Mouse (Mus musculus) ES-E14 (cell line): ENCODE results near the gene Cemip. TPM values are rescaled to one million over a fixed set of nuclear protein-coding genes. Genes with fewer than 3 reads are reported as not detected.

ENCODE experiments used
- DNase-seq: peaks from one replicate; pipeline ENCODE4 v3.0.0-alpha.2; 2013; ENCODE audit warnings: low read depth, low spot score
- H3K27ac ChIP-seq: 2 replicates; pipeline ENCODE4 v1.5.1; 2012; ENCODE audit warnings: low read depth, mild to moderate bottlenecking, low read length, moderate library complexity, mixed read lengths; ENCODE audit not compliant: poor library complexity, insufficient read depth, severe bottlenecking
- H3K36me3 ChIP-seq: 2 replicates; pipeline ENCODE4 v1.6.1; 2012; ENCODE audit warnings: mild to moderate bottlenecking, low read length, moderate library complexity, mixed read lengths; ENCODE audit not compliant: control insufficient read depth, poor library complexity, insufficient read depth, severe bottlenecking
- H3K4me1 ChIP-seq, 2 experiments: fragments of 150-350 bp in 1 of 2; sonication (generic) in 1 of 2; 2 replicates each; pipeline ENCODE4 v1.6.1; 2012; ENCODE audit warnings: low read length in 2 of 2, mild to moderate bottlenecking in 1 of 2, mixed read lengths in 1 of 2; ENCODE audit not compliant: control insufficient read depth in 2 of 2, insufficient read depth in 2 of 2, poor library complexity in 1 of 2
- H3K4me3 ChIP-seq, 2 experiments: fragments of 150-350 bp in 1 of 2; sonication (generic) in 1 of 2; 2 replicates each; pipeline ENCODE4 v1.5.1; 2012; ENCODE audit warnings: low read length in 2 of 2, low read depth in 1 of 2, mild to moderate bottlenecking in 1 of 2, mixed read lengths in 1 of 2; ENCODE audit not compliant: insufficient read depth in 1 of 2, poor library complexity in 1 of 2, severe bottlenecking in 1 of 2
- H3K9ac ChIP-seq: 2 replicates; pipeline ENCODE4 v1.6.1; 2012; ENCODE audit warnings: low read depth, mild to moderate bottlenecking, low read length, mixed read lengths; ENCODE audit not compliant: poor library complexity, insufficient read depth, severe bottlenecking
- H3K9me3 ChIP-seq: fragments of 150-350 bp; sonication (generic); 2 replicates; pipeline ENCODE4 v1.6.1; 2012; ENCODE audit warnings: low read depth, mild to moderate bottlenecking, low read length; ENCODE audit not compliant: control insufficient read depth, insufficient read depth
- CHD2 ChIP-seq: IDR thresholded peaks from 2 replicates; pipeline ENCODE4 v1.6.1; 2014; ENCODE audit warnings: mild to moderate bottlenecking, low read depth, low read length, inconsistent platforms
- HCFC1 ChIP-seq: IDR thresholded peaks from 2 replicates; pipeline ENCODE4 v1.6.1; 2012; ENCODE audit warnings: low read length, inconsistent platforms, borderline replicate concordance; ENCODE audit not compliant: insufficient read depth
- MAFK ChIP-seq: IDR thresholded peaks from 2 replicates; pipeline ENCODE4 v1.6.1; 2014; ENCODE audit warnings: mild to moderate bottlenecking, low read depth, low read length, inconsistent platforms; ENCODE audit not compliant: insufficient read depth
- ZC3H11A ChIP-seq: IDR thresholded peaks from 2 replicates; pipeline ENCODE4 v1.6.1; 2012; ENCODE audit warnings: low read depth, mild to moderate bottlenecking, inconsistent platforms, low read length, borderline replicate concordance
- ZNF384 ChIP-seq: IDR thresholded peaks from 2 replicates; pipeline ENCODE4 v1.6.1; 2012; ENCODE audit warnings: low read depth, low read length, inconsistent platforms
- in situ Hi-C, 2 experiments: fragments of 600-800 bp; cut with MboI; formaldehyde crosslinking; loops; one replicate each; pipeline ENCODE4 v1.15.1; 2025; ENCODE audit warnings: low sequenced_read_pairs in 2 of 2, inconsistent platforms in 1 of 2; ENCODE audit not compliant: unreplicated experiment in 2 of 2
- total RNA-seq: library from RNA; depleted of rRNA; stranded (reverse); fragments of 300-350 nt; gene quantifications from 2 replicates; pipeline ENCODE4 v1.2.3, GENCODE M21; 2012

The Cemip gene
- total RNA-seq, 1 experiment: 3.9 TPM

GRCm38 (mm10) chr7:84085049-84085945 is 1.0 kb downstream of the Cemip start:
- H3K4me3 ChIP-seq: peak overlapping the region; percentile 27 to 57
- H3K4me1 ChIP-seq: no peaks in the 10 kb centered on the region
- in situ Hi-C loops: loop anchor here in 1 of 2 experiments (5.0 kb wide), 1 partner anchor 187 kb away; no protein-coding TSS in a partner anchor
- TF ChIP-seq ZC3H11A (no peak), ZNF384 (no peak), HCFC1 (no peak)
- H3K36me3 ChIP-seq: no peaks in the 10 kb centered on the region
- H3K27ac ChIP-seq: no peak overlapping the region
- DNase-seq: peak; percentile 61
- H3K9ac ChIP-seq: no peak overlapping the region
- H3K9me3 ChIP-seq: no peaks in the 10 kb centered on the region

- Histone ChIP-seq H3K9me3 (no peaks in the 10 kb centered on the region), H3K4me1 (no peaks in the 10 kb centered on the region), H3K27ac (no peak overlapping the region), H3K36me3 (no peaks in the 10 kb centered on the region), H3K9ac (no peak overlapping the region), H3K4me3 (no peak overlapping the region)
- in situ Hi-C loops: no loop called here
- TF ChIP-seq ZC3H11A: no peak
- TF ChIP-seq ZNF384: no peak
- TF ChIP-seq MAFK: no peak
- no peak for TF ChIP-seq CHD2
- no peak for TF ChIP-seq HCFC1
- DNase-seq: no peak
Measured at GRCm38 (mm10) chr7:84077257-84078013, 8.9 kb downstream of the Cemip start.

- Histone ChIP-seq H3K4me3 (no peak overlapping the region), H3K9me3 (no peaks in the 10 kb centered on the region), H3K4me1 (no peaks in the 10 kb centered on the region), H3K27ac (no peak overlapping the region), H3K36me3 (no peaks in the 10 kb centered on the region), H3K9ac (no peak overlapping the region)
- in situ Hi-C loops: no loop called here
- no peak for DNase-seq
- no peak for TF ChIP-seq ZNF384
- no peak for TF ChIP-seq ZC3H11A
- no peak for TF ChIP-seq MAFK
- TF ChIP-seq HCFC1: no peak
- TF ChIP-seq CHD2: no peak
Measured at GRCm38 (mm10) chr7:84074266-84074665, 12.0 kb downstream of the Cemip start.

GRCm38 (mm10) chr7:84073856-84074255 is 12.4 kb downstream of the Cemip start:
- TF ChIP-seq MAFK (no peak), CHD2 (no peak), ZNF384 (no peak), ZC3H11A (no peak), HCFC1 (no peak)
- in situ Hi-C loops: no loop called here
- Histone ChIP-seq H3K9ac (no peak overlapping the region), H3K27ac (peak overlapping the region; percentile 12; the same call in 1 of the 2 replicates), H3K36me3 (no peaks in the 10 kb centered on the region), H3K9me3 (no peaks in the 10 kb centered on the region), H3K4me1 (no peaks in the 10 kb centered on the region), H3K4me3 (no peak overlapping the region)
- DNase-seq: no peak
